Mouse (Mus musculus): ENCODE data around the gene Slc4a8. TPM values are rescaled to one million over a fixed set of nuclear protein-coding genes. Genes with fewer than 3 reads are reported as not detected.

The Slc4a8 gene
- polyA plus RNA-seq, 1 experiment from 2014 or later = 2.5 TPM

DNA sequence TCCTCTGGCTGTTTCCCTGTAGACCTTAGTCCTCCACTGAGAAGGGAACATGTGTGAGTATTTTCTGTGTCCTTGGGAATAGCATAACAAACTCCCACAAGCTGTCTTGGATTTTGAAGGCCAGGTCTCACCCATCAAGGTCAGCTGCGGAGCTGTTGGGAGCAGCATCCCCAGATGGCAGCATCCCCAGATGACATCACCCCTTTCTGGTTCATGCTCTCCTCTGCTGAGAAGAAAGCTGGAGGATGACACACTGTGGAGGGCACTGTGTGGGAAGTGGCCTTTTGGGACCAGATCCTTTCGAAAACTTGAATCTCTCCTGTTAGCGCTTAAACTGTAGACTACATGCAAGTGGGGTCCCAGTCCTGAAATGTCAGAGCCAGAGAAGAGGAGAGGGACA lies 14.9 kb downstream of the Slc4a8 start:
- Histone ChIP-seq H3K27me3 (ENCODE audit: control insufficient read depth, insufficient read depth, low read depth, low read length) (peaks cover 11% of the 10 kb centered on the region), H3K9me3 (ENCODE audit: control insufficient read depth, low read length) (no peaks in the 10 kb centered on the region), H3K36me3 (ENCODE audit: control insufficient read depth, insufficient read depth, low read length) (no peaks in the 10 kb centered on the region), H3K27ac (ENCODE audit: low read length) (no peak overlapping the region), H3K4me2 (ENCODE audit: low read depth, low read length) (no peak overlapping the region), H3K4me1 (replicated peaks; ENCODE audit: control insufficient read depth, insufficient read depth, low read length) (peaks cover 11% of the 10 kb centered on the region), H3K9ac (ENCODE audit: low read length) (no peak overlapping the region), H3K4me3 (ENCODE audit: low read length) (no peak overlapping the region)
- ATAC-seq (ENCODE audit: low read depth) = no peak
- WGBS = 90% methylated on average over 3 of the region's 3 CpGs

DNA sequence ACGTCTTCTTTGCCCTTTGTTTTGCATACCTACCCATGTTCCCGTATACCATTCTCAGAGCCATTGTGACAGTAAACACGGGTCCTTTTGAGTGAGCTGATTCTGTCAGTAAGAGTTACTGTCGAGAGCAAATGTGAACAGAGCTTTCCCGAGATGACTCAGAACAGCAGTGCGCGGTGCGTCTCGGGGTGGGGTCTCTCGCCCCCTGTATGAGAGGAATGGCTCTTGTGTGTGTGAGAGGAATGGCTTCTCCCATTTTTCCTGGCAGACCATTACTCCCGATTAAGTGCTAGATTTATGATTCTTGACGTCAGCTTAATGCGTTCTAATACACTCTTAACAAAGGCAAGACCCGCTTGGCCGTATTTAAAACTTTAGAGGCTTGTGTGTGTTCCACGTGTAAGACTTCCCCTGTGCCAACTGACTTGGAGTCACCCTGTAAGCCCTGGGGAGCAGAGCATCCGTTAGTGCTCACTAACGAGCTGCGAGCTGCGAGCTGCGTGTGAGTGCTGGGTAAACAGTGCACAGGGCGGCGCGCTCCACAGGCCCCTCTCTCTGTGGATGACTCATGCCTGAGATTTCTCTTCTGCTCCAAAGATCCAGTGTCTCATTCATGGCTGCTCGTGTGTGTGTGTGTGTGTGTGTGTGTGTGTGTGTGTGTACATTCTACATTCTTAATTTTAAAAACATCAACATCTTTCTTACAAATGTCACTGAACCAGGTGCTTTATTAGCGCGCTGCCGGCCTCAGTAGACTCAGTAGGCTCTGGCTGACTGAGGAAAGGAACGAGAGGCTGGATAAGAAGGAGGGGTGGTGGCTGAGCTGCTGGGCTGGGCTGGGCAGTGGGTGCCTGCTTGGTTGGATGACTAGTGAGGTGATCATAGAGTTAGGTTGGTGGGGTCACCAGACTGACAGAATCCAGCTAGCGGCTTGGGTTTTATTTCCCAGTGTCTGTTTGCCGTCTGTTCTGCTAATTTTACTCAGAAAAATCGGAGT lies 15.8 kb downstream of the Slc4a8 start:
- 22% methylated on average over 32 of the region's 32 CpGs for WGBS
- Histone ChIP-seq H3K9me3 (ENCODE audit: control insufficient read depth, low read length) (no peaks in the 10 kb centered on the region), H3K27me3 (ENCODE audit: control insufficient read depth, insufficient read depth, low read depth, low read length) (peaks cover 11% of the 10 kb centered on the region), H3K4me1 (replicated peaks; ENCODE audit: control insufficient read depth, insufficient read depth, low read length) (peaks cover 11% of the 10 kb centered on the region), H3K4me3 (ENCODE audit: low read length) (no peak overlapping the region), H3K36me3 (ENCODE audit: control insufficient read depth, insufficient read depth, low read length) (no peaks in the 10 kb centered on the region), H3K4me2 (ENCODE audit: low read depth, low read length) (peak overlapping the region; percentile 20; the same call in 1 of the 2 replicates), H3K27ac (ENCODE audit: low read length) (no peak overlapping the region), H3K9ac (ENCODE audit: low read length) (no peak overlapping the region)
- ATAC-seq (ENCODE audit: low read depth) = peak; percentile 93

DNA sequence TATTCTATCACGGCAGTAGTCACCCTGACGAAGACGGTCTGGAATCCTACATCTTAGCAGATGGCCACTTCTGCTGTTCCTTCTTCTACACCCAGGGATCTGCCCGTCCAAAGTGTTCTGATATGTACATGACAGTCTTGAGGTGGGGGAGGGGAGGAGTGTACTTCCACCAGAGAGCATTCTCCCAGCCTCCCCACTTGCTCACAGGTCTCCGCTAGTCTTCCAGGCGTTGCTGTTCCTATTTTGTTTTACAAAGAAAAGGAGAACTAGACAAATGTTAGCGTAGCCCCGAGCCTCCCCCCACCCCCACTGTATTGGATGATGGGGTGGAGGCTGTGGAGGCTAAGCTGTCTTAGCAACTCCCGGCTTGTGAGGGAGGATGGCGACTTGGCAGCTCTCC lies 18.3 kb downstream of the Slc4a8 start:
- Histone ChIP-seq H3K4me2 (ENCODE audit: low read depth, low read length) (no peak overlapping the region), H3K9ac (ENCODE audit: low read length) (no peak overlapping the region), H3K4me3 (ENCODE audit: low read length) (no peak overlapping the region), H3K9me3 (ENCODE audit: control insufficient read depth, low read length) (no peaks in the 10 kb centered on the region), H3K27ac (ENCODE audit: low read length) (no peak overlapping the region), H3K27me3 (ENCODE audit: control insufficient read depth, insufficient read depth, low read depth, low read length) (peaks cover 11% of the 10 kb centered on the region), H3K36me3 (ENCODE audit: control insufficient read depth, insufficient read depth, low read length) (no peaks in the 10 kb centered on the region), H3K4me1 (replicated peaks; ENCODE audit: control insufficient read depth, insufficient read depth, low read length) (peaks cover 11% of the 10 kb centered on the region)
- no peak for ATAC-seq (ENCODE audit: low read depth)
- 39% methylated on average over 10 of the region's 10 CpGs for WGBS

DNA sequence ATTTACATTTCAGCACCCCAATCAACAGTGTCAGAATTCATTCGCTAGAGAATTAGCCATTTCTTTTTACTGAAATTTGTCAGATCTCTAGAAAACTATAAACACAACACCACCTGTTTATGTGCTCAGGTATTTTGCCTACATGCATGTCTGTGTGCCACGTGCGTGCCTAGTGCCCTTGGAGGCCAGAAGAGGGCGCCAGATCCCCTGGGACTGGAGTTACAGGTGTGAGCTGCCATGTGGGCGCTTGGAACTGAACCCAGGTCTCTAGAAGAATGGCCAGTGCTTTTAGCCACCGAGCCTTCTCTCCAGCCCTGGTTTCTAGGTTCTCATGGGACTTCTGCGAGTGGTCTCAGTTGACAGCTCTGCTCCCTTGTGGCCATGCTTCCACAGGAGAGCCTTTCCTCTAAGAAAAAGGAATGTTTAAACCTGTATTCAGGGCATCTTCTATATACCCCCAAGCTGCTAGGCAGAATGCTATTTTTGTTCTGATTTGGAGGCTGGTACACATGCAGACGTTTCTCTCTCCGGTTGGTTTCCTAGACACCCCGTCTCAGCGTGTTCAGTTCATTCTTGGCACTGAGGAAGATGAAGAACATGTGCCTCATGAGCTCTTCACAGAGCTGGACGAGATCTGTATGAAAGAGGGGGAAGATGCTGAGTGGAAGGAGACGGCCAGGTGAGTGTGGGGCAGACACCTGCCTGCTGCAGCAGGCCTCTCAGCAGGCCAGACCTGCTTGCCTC lies 21.9 kb downstream of the Slc4a8 start:
- Histone ChIP-seq H3K4me1 (replicated peaks; ENCODE audit: control insufficient read depth, insufficient read depth, low read length) (peaks cover 5% of the 10 kb centered on the region), H3K4me2 (ENCODE audit: low read depth, low read length) (no peak overlapping the region), H3K4me3 (ENCODE audit: low read length) (no peak overlapping the region), H3K27ac (ENCODE audit: low read length) (no peak overlapping the region), H3K9me3 (ENCODE audit: control insufficient read depth, low read length) (no peaks in the 10 kb centered on the region), H3K36me3 (ENCODE audit: control insufficient read depth, insufficient read depth, low read length) (no peaks in the 10 kb centered on the region), H3K27me3 (ENCODE audit: control insufficient read depth, insufficient read depth, low read depth, low read length) (peaks cover 6% of the 10 kb centered on the region), H3K9ac (ENCODE audit: low read length) (no peak overlapping the region)
- 90% methylated on average over 13 of the region's 13 CpGs for WGBS
- no peak for ATAC-seq (ENCODE audit: low read depth)

DNA sequence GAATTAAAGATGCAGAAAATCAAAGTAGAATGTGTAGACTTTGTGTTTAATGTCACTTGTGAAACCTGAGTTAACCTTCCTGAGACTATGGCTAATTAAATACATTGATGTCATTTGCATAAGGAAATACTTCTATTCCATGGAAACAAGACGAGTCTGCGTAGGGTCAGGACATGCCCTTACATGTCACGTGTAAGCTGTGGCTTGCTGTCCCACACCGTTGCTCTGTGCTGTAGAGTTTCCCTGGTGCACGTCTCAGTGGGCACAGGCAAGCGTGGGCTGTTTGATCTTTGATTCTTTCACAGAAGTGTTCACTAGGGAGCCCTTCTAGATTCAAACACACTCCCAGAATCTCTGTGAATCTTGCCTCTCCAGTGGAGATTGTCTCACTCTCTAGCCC lies 28.7 kb downstream of the Slc4a8 start:
- Histone ChIP-seq H3K4me1 (replicated peaks; ENCODE audit: control insufficient read depth, insufficient read depth, low read length) (no peaks in the 10 kb centered on the region), H3K4me2 (ENCODE audit: low read depth, low read length) (no peak overlapping the region), H3K9ac (ENCODE audit: low read length) (no peak overlapping the region), H3K27ac (ENCODE audit: low read length) (no peak overlapping the region), H3K27me3 (ENCODE audit: control insufficient read depth, insufficient read depth, low read depth, low read length) (no peaks in the 10 kb centered on the region), H3K9me3 (ENCODE audit: control insufficient read depth, low read length) (no peaks in the 10 kb centered on the region), H3K4me3 (ENCODE audit: low read length) (no peak overlapping the region), H3K36me3 (ENCODE audit: control insufficient read depth, insufficient read depth, low read length) (no peaks in the 10 kb centered on the region)
- WGBS = 83% methylated on average over 6 of the region's 6 CpGs
- ATAC-seq (ENCODE audit: low read depth) = no peak

DNA sequence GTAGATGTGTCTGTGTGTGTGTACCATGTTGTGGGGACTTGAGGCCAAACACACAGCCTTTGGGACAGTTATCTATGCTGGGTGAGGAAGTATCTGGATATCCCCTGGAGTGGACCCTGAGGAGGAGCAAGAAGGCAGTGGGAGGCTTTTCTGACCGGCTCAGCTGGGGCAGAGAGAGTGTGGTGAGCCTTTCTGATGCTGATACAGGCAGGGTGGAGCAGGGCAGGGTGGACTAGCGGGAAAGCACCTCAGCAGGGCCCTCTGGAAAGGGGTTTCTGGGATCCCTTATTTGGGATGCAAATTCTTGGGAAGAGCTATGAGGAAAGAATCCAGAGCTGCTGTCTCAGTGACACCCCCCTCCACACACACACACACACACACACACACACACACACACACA lies 30.8 kb downstream of the Slc4a8 start:
- no peaks in the 10 kb centered on the region for H3K9me3 ChIP-seq (ENCODE audit: control insufficient read depth, low read length)
- WGBS = 55% methylated on average over 2 of the region's 2 CpGs
- H3K9ac ChIP-seq (ENCODE audit: low read length) = no peak overlapping the region
- no peak overlapping the region for H3K27ac ChIP-seq (ENCODE audit: low read length)
- H3K36me3 ChIP-seq (ENCODE audit: control insufficient read depth, insufficient read depth, low read length) = no peaks in the 10 kb centered on the region
- H3K4me2 ChIP-seq (ENCODE audit: low read depth, low read length) = no peak overlapping the region
- ATAC-seq (ENCODE audit: low read depth) = no peak
- no peaks in the 10 kb centered on the region for H3K4me1 ChIP-seq (replicated peaks; ENCODE audit: control insufficient read depth, insufficient read depth, low read length)
- no peaks in the 10 kb centered on the region for H3K27me3 ChIP-seq (ENCODE audit: control insufficient read depth, insufficient read depth, low read depth, low read length)
- no peak overlapping the region for H3K4me3 ChIP-seq (ENCODE audit: low read length)

DNA sequence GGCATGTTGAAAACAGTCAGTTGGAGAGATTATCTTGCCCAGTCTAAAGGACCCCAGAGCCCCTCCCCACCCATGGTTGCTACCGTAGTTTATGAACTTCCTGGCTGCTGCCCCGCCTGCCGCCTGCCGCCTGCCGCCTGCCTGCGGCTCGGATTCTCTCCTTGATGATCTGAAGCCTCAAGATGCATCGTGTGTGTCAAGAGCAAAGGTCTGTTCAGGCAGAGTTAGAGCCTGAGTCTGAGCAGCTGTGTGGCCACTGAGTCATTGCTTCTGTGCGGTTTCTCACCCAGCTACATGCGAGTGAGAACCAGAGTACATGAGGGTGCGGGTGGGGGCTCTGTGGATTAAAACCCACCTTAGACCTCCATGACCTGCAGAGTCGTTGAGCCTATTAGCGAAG lies 39.4 kb downstream of the Slc4a8 start:
- Histone ChIP-seq H3K9ac (ENCODE audit: low read length) (no peak overlapping the region), H3K4me3 (ENCODE audit: low read length) (no peak overlapping the region), H3K27ac (ENCODE audit: low read length) (no peak overlapping the region), H3K36me3 (ENCODE audit: control insufficient read depth, insufficient read depth, low read length) (no peaks in the 10 kb centered on the region), H3K4me2 (ENCODE audit: low read depth, low read length) (no peak overlapping the region), H3K27me3 (ENCODE audit: control insufficient read depth, insufficient read depth, low read depth, low read length) (peaks cover 5% of the 10 kb centered on the region; the same call in 1 of the 2 replicates), H3K4me1 (replicated peaks; ENCODE audit: control insufficient read depth, insufficient read depth, low read length) (no peaks in the 10 kb centered on the region), H3K9me3 (ENCODE audit: control insufficient read depth, low read length) (no peaks in the 10 kb centered on the region)
- WGBS = 53% methylated on average over 13 of the region's 13 CpGs
- no peak for ATAC-seq (ENCODE audit: low read depth)

DNA sequence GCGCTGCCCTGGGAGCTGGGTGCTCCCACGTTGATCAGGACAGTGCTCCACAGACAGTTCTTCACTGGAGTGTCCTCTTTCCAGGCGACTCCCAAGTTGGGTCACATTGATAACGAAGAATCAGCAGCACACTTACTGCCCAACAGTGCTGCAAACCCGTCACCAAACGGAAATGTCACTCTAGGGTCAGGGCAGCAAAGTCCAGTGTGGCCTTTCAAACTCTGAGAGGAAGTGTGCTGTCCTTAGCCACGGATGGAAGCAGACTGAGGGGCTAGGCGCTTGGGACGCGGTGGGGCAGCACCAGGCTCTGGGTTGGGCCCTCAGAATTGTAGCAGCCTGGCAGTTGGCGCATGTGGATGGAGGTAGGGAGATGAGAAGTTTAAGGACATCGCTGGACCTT lies 46.5 kb downstream of the Slc4a8 start:
- Histone ChIP-seq H3K27ac (ENCODE audit: low read length) (no peak overlapping the region), H3K9ac (ENCODE audit: low read length) (no peak overlapping the region), H3K4me2 (ENCODE audit: low read depth, low read length) (no peak overlapping the region), H3K9me3 (ENCODE audit: control insufficient read depth, low read length) (no peaks in the 10 kb centered on the region), H3K36me3 (ENCODE audit: control insufficient read depth, insufficient read depth, low read length) (no peaks in the 10 kb centered on the region), H3K27me3 (ENCODE audit: control insufficient read depth, insufficient read depth, low read depth, low read length) (no peaks in the 10 kb centered on the region), H3K4me3 (ENCODE audit: low read length) (no peak overlapping the region), H3K4me1 (replicated peaks; ENCODE audit: control insufficient read depth, insufficient read depth, low read length) (no peaks in the 10 kb centered on the region; the same call in 1 of the 2 replicates)
- no peak for ATAC-seq (ENCODE audit: low read depth)
- WGBS = 60% methylated on average over 12 of the region's 12 CpGs

DNA sequence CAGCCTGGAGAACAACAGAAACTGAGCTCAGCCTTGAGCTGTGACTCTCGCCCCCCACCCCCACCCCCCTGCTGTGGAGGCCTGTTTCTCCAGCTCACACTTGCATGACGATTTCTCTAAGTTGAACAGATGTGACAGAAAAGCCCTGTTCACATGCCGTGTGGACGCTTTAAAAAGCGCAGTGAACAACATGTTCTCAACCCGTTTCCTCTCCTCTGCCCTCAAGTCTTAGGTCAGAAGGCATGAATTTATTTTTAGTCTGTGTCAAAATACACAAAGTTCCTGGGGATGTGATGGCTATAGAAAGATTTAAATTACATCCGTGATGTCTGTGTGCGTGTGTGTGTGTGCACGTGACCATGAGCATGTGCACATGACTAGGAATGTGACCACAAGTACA lies 46.9 kb downstream of the Slc4a8 start:
- Histone ChIP-seq H3K9me3 (ENCODE audit: control insufficient read depth, low read length) (no peaks in the 10 kb centered on the region), H3K4me3 (ENCODE audit: low read length) (no peak overlapping the region), H3K9ac (ENCODE audit: low read length) (no peak overlapping the region), H3K36me3 (ENCODE audit: control insufficient read depth, insufficient read depth, low read length) (no peaks in the 10 kb centered on the region), H3K4me2 (ENCODE audit: low read depth, low read length) (no peak overlapping the region), H3K27ac (ENCODE audit: low read length) (no peak overlapping the region), H3K27me3 (ENCODE audit: control insufficient read depth, insufficient read depth, low read depth, low read length) (no peaks in the 10 kb centered on the region), H3K4me1 (replicated peaks; ENCODE audit: control insufficient read depth, insufficient read depth, low read length) (no peaks in the 10 kb centered on the region; the same call in 1 of the 2 replicates)
- WGBS = 59% methylated on average over 9 of the region's 9 CpGs
- ATAC-seq (ENCODE audit: low read depth) = peak; percentile 26; the same call in 1 of the 2 replicates
